Mouse (Mus musculus): ENCODE data around the gene Rmnd5a.

DNA sequence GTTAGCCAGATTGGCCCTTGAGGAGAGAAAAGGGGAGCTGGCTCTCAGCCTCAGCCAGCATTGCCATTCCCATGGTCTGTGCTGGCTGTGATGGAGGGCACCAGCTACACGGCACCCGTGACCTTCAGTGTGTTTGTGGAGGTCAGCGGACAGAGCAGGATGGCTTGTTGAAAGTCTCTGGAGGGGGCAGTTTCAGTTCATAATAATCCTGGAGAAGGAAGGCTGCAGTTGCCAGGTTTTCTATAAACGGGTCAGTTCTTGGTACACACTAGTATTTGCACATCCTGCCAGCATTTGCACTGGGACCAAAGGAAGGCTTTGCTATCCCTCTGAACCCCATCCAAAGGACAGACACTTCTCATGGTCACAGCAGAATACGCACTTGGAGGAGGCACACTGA lies 44.8 kb upstream of the Rmnd5a start:
- TF ChIP-seq POLR2A (IDR thresholded peaks at IDR 0.05; ENCODE audit: borderline replicate concordance, extremely low read depth, insufficient read depth, insufficient read length, poor library complexity, severe bottlenecking): no peak
- TF ChIP-seq CTCF (IDR thresholded peaks at IDR 0.05; ENCODE audit: borderline replicate concordance, extremely low read depth, insufficient read depth, insufficient read length): no peak
